Mouse (Mus musculus) G1E (cell line): ENCODE data around the gene Rae1.

Source experiments
- CTCF ChIP-seq: IDR thresholded peaks from 2 replicates; pipeline ENCODE4 v1.5.1; 2012; ENCODE audit warnings: low read depth, low read length, inconsistent platforms, mixed read lengths
- TAL1 ChIP-seq: conservative IDR thresholded peaks from 2 replicates; pipeline ENCODE4 v1.6.1; 2012; ENCODE audit warnings: low read depth, low read length, inconsistent platforms, mixed read lengths

GRCm38 (mm10) chr2:172958579-172958978 is 41.3 kb upstream of the Rae1 start:
- TF ChIP-seq CTCF = no peak
- no peak for TF ChIP-seq TAL1
